Mouse (Mus musculus) hindbrain, postnatal 0 days (tissue): ENCODE measurements around the gene Scn5a. TPM values are rescaled to one million over a fixed set of nuclear protein-coding genes. Genes with fewer than 3 reads are reported as not detected.

Source experiments
- ATAC-seq: fragments of 200-750 bp; cut with Nextera tagmentation; 2 replicates; pipeline ENCODE4 v1.8.0; 2017; ENCODE audit warnings: mild to moderate bottlenecking, moderate TSS enrichment, moderate library complexity
- DNase-seq: peaks from one replicate; pipeline ENCODE4 v3.0.0-alpha.2; 2015; ENCODE audit warnings: low spot score
- H3K27ac ChIP-seq: fragments of 300-500 bp; sonication (generic); 2 replicates; pipeline ENCODE4 v1.5.1; 2014; ENCODE audit warnings: mild to moderate bottlenecking
- H3K27me3 ChIP-seq: fragments of 300-500 bp; sonication (generic); 2 replicates; pipeline ENCODE4 v1.6.1; 2014; ENCODE audit warnings: low read length, mixed read lengths; ENCODE audit not compliant: insufficient read depth
- H3K36me3 ChIP-seq: fragments of 300-500 bp; sonication (generic); 2 replicates; pipeline ENCODE4 v1.6.1; 2014; ENCODE audit warnings: low read length, mixed read lengths; ENCODE audit not compliant: insufficient read depth
- H3K4me1 ChIP-seq: fragments of 300-500 bp; sonication (generic); 2 replicates; pipeline ENCODE4 v1.6.1; 2014; ENCODE audit warnings: antibody characterized with exemption, low read length, mixed read lengths; ENCODE audit not compliant: insufficient read depth
- H3K4me2 ChIP-seq: fragments of 300-500 bp; sonication (generic); 2 replicates; pipeline ENCODE4 v1.6.1; 2014; ENCODE audit warnings: low read depth, mild to moderate bottlenecking, low read length, moderate library complexity, mixed read lengths
- H3K4me3 ChIP-seq: fragments of 300-500 bp; sonication (generic); 2 replicates; pipeline ENCODE4 v1.5.1; 2014; ENCODE audit warnings: low read length
- H3K9ac ChIP-seq: fragments of 300-500 bp; sonication (generic); replicated peaks from 2 replicates; pipeline ENCODE4 v1.6.1; 2014; ENCODE audit warnings: mild to moderate bottlenecking, low read length, moderate library complexity, mixed read lengths
- H3K9me3 ChIP-seq: fragments of 300-500 bp; sonication (generic); 2 replicates; pipeline ENCODE4 v1.6.1; 2016; ENCODE audit warnings: low read length, mixed read lengths
- CTCF ChIP-seq: IDR thresholded peaks from 2 replicates; pipeline ENCODE4 v1.5.1; 2016; ENCODE audit warnings: antibody characterized with exemption, control low read depth, low read depth
- WGBS: fragments of 180-500 bp; shearing (Covaris S2); extraction: QIAGEN DNeasy Blood & Tissue Kit; methylation state at CpG from one replicate; pipeline ENCODE4 v1.1.7; 2014; 5-methylcytosine and 5-hydroxymethylcytosine counted together
- polyA plus RNA-seq: library from polyadenylated mRNA; unstranded; fragments of >200 nt; fragmentation: Nextera tagmentation; extraction: Ambion mirVana; gene quantifications from 2 replicates; pipeline ENCODE4 v1.2.1, GENCODE M21; 2015
- total RNA-seq: library from RNA; depleted of rRNA; stranded (reverse); fragments of >200 nt; gene quantifications from 2 replicates; pipeline ENCODE4 v1.2.3, GENCODE M21; 2014

The Scn5a gene
- total and polyA plus RNA-seq, 2 experiments from 2014 or later: 0.24 to 1.5 TPM

- TF ChIP-seq CTCF: peak; percentile 78
Measured at GRCm38 (mm10) chr9:119558119-119558854, 20.5 kb downstream of the Scn5a start.

GRCm38 (mm10) chr9:119556043-119556442 lies 22.8 kb downstream of the Scn5a start:
- Histone ChIP-seq H3K4me2 (no peak overlapping the region), H3K36me3 (no peaks in the 10 kb centered on the region), H3K4me1 (no peaks in the 10 kb centered on the region), H3K27me3 (no peaks in the 10 kb centered on the region), H3K27ac (no peak overlapping the region), H3K4me3 (no peak overlapping the region), H3K9ac (no peak overlapping the region), H3K9me3 (no peaks in the 10 kb centered on the region)
- ATAC-seq (peak; percentile 71; the same call in 1 of the 2 replicates), DNase-seq (no peak)
- WGBS: 66% methylated on average over 3 of the region's 3 CpGs
- no peak for TF ChIP-seq CTCF

More at GRCm38 (mm10) chr9:119558119-119558854, 20.5 kb downstream of the Scn5a start:
- Histone ChIP-seq H3K36me3 (no peaks in the 10 kb centered on the region), H3K9me3 (no peaks in the 10 kb centered on the region), H3K4me2 (no peak overlapping the region), H3K4me3 (no peak overlapping the region), H3K27me3 (no peaks in the 10 kb centered on the region), H3K27ac (no peak overlapping the region), H3K4me1 (peaks cover 9% of the 10 kb centered on the region), H3K9ac (no peak overlapping the region)
- DNase-seq (peak; percentile 61), ATAC-seq (no peak)
- 22% methylated on average over 12 of the region's 12 CpGs for WGBS

- ATAC-seq: no peak
- no peak for TF ChIP-seq CTCF
- 33% methylated on average over 12 of the region's 12 CpGs for WGBS
- DNase-seq: no peak
- no peak overlapping the region for H3K4me3 ChIP-seq
- no peaks in the 10 kb centered on the region for H3K36me3 ChIP-seq
- no peak overlapping the region for H3K4me2 ChIP-seq
- peaks cover 6% of the 10 kb centered on the region; the same call in 1 of the 2 replicates for H3K27me3 ChIP-seq
- no peaks in the 10 kb centered on the region for H3K4me1 ChIP-seq
- H3K9ac ChIP-seq: no peak overlapping the region
- H3K9me3 ChIP-seq: no peaks in the 10 kb centered on the region
- H3K27ac ChIP-seq: no peak overlapping the region
Measured at GRCm38 (mm10) chr9:119547528-119547927, 31.3 kb downstream of the Scn5a start.

GRCm38 (mm10) chr9:119547128-119547527 lies 31.7 kb downstream of the Scn5a start:
- no peak for TF ChIP-seq CTCF
- 51% methylated on average over 8 of the region's 8 CpGs for WGBS
- DNase-seq (no peak), ATAC-seq (no peak)
- Histone ChIP-seq H3K9ac (no peak overlapping the region), H3K4me2 (no peak overlapping the region), H3K9me3 (no peaks in the 10 kb centered on the region), H3K27me3 (peaks cover 6% of the 10 kb centered on the region; the same call in 1 of the 2 replicates), H3K4me1 (no peaks in the 10 kb centered on the region), H3K27ac (no peak overlapping the region), H3K4me3 (no peak overlapping the region), H3K36me3 (no peaks in the 10 kb centered on the region)

- Histone ChIP-seq H3K36me3 (no peaks in the 10 kb centered on the region), H3K4me1 (0 out of 2 replicates have a peak, but pooled peaks cover 6% of the 10 kb centered on the region), H3K4me2 (no peak overlapping the region), H3K9ac (no peak overlapping the region), H3K9me3 (no peaks in the 10 kb centered on the region), H3K27me3 (0 out of 2 replicates have a peak, but pooled peaks cover under 1% of the 10 kb centered on the region), H3K27ac (no peak overlapping the region), H3K4me3 (no peak overlapping the region)
- 64% methylated on average over 9 of the region's 9 CpGs for WGBS
- DNase-seq (peak; percentile 45), ATAC-seq (no peak)
- TF ChIP-seq CTCF: no peak
Measured at GRCm38 (mm10) chr9:119540726-119541125, 38.1 kb downstream of the Scn5a start.

- Histone ChIP-seq H3K9ac (no peak overlapping the region), H3K4me2 (no peak overlapping the region), H3K4me1 (0 out of 2 replicates have a peak, but pooled peaks cover 6% of the 10 kb centered on the region), H3K27me3 (0 out of 2 replicates have a peak, but pooled peaks cover 7% of the 10 kb centered on the region), H3K27ac (no peak overlapping the region), H3K9me3 (no peaks in the 10 kb centered on the region), H3K36me3 (no peaks in the 10 kb centered on the region), H3K4me3 (no peak overlapping the region)
- DNase-seq (peak; percentile 81), ATAC-seq (peak; percentile 73)
- no peak for TF ChIP-seq CTCF
- 30% methylated on average over 4 of the region's 4 CpGs for WGBS
Measured at GRCm38 (mm10) chr9:119537823-119538222, 41.0 kb downstream of the Scn5a start.
